In genomic region chr5:37825111-37825600, GRCm38 (mm10) we compare ENCODE assay signal across 12 mouse cellular contexts. TPM values are rescaled to one million over a fixed set of nuclear protein-coding genes. Genes with fewer than 3 reads are reported as not detected.
DNase-seq lines count a peak whose midpoint lies in the region; ATAC-seq and TF ChIP-seq lines count a peak whose summit lies in the region.
"Had no signal": no experiment of that assay in that cellular context is flagged by ENCODE, and none has a peak within 500 bp of the region (broad histone marks: within the 10 kb centered on the region; RNA-seq: fewer than 3 reads in every experiment).

No protein-coding gene starts in this region.

- no peaks in the 10 kb centered on the region for H3K36me3 ChIP-seq in heart, embryonic 11.5 days (ENCODE audit: control insufficient read depth, insufficient read depth, low read length)
- no peaks in the 10 kb centered on the region for H3K36me3 ChIP-seq in midbrain, embryonic 12.5 days
- H3K36me3 ChIP-seq in midbrain, postnatal 0 days (ENCODE audit: insufficient read depth, low read length) = no peaks in the 10 kb centered on the region
- H3K36me3 ChIP-seq in limb, embryonic 12.5 days = no peaks in the 10 kb centered on the region
- H3K36me3 ChIP-seq: forebrain, embryonic 12.5 days; hindbrain, embryonic 15.5 days had no signal

- no peak overlapping the region for H3K4me3 ChIP-seq in heart, embryonic 11.5 days (ENCODE audit: low read depth, low read length)
- H3K4me3 ChIP-seq in midbrain, embryonic 12.5 days = no peak overlapping the region
- H3K4me3 ChIP-seq in midbrain, postnatal 0 days (ENCODE audit: low read depth, low read length) = no peak overlapping the region
- peak overlapping the region; percentile 62 for H3K4me3 ChIP-seq in limb, embryonic 12.5 days (replicated peaks)

- WGBS in heart, embryonic 11.5 days (ENCODE audit: insufficient replicate concordance) = 8% methylated on average over 7 of the region's 7 CpGs
- 3% methylated on average over 7 of the region's 7 CpGs for WGBS in midbrain, embryonic 12.5 days
- 7% methylated on average over 7 of the region's 7 CpGs for WGBS in midbrain, postnatal 0 days
- 2% methylated on average over 7 of the region's 7 CpGs for WGBS in limb, embryonic 12.5 days

- H3K27me3 ChIP-seq in heart, embryonic 11.5 days (ENCODE audit: control insufficient read depth, insufficient read depth, low read length) = peaks cover 90% of the 10 kb centered on the region
- H3K27me3 ChIP-seq in midbrain, embryonic 12.5 days = peaks cover 98% of the 10 kb centered on the region
- H3K27me3 ChIP-seq in midbrain, postnatal 0 days (ENCODE audit: insufficient read depth, low read length) = peaks cover 66% of the 10 kb centered on the region
- peaks cover 90% of the 10 kb centered on the region for H3K27me3 ChIP-seq in limb, embryonic 12.5 days

- TF ChIP-seq CTCF in midbrain, postnatal 0 days (IDR thresholded peaks at IDR 0.05) = no peak

- no peak overlapping the region for H3K27ac ChIP-seq in heart, embryonic 11.5 days (ENCODE audit: low read depth, low read length)
- H3K27ac ChIP-seq in midbrain, embryonic 12.5 days (replicated peaks) = no peak overlapping the region
- no peak overlapping the region for H3K27ac ChIP-seq in midbrain, postnatal 0 days (ENCODE audit: low read depth, low read length)
- peak overlapping the region; percentile 82 for H3K27ac ChIP-seq in limb, embryonic 12.5 days
- H3K27ac ChIP-seq: forebrain, embryonic 12.5 days; gastrocnemius, adult 2 months; hindbrain, embryonic 15.5 days had no signal

- DNase-seq in heart, postnatal 4 days = no peak
- DNase-seq in midbrain, postnatal 0 days (ENCODE audit: low spot score) = no peak
- DNase-seq in ovary, postnatal 36 days (ENCODE audit: low spot score) = no peak
- DNase-seq in liver = no peak

- 0 out of 2 replicates have a peak overlapping the region, but pooled peaks have one; percentile 48 for H3K4me2 ChIP-seq in heart, embryonic 11.5 days
- H3K4me2 ChIP-seq in midbrain, embryonic 12.5 days (replicated peaks) = peak overlapping the region; percentile 3; the same call in 1 of the 2 replicates
- H3K4me2 ChIP-seq in midbrain, postnatal 0 days (ENCODE audit: low read depth, low read length, poor library complexity, severe bottlenecking) = no peak overlapping the region
- peak overlapping the region; percentile 85 for H3K4me2 ChIP-seq in limb, embryonic 12.5 days

- no peak overlapping the region for H3K9ac ChIP-seq in heart, embryonic 11.5 days (ENCODE audit: low read depth, low read length)
- no peak overlapping the region for H3K9ac ChIP-seq in midbrain, embryonic 12.5 days (replicated peaks)
- no peak overlapping the region for H3K9ac ChIP-seq in midbrain, postnatal 0 days (replicated peaks; ENCODE audit: low read length, poor library complexity, severe bottlenecking)
- no peak overlapping the region; the same call in 1 of the 2 replicates for H3K9ac ChIP-seq in limb, embryonic 12.5 days (replicated peaks)
- H3K9ac ChIP-seq: hindbrain, embryonic 15.5 days; liver, postnatal 0 days had no signal

- ATAC-seq in heart, embryonic 11.5 days (replicated peaks; ENCODE audit: insufficient number of reproducible peaks, low FRiP score, low TSS enrichment) = no peak
- no peak for ATAC-seq in midbrain, embryonic 12.5 days (ENCODE audit: low FRiP score, low read depth)
- no peak for ATAC-seq in midbrain, postnatal 0 days (ENCODE audit: low FRiP score)
- no peak for ATAC-seq in limb, embryonic 12.5 days (ENCODE audit: insufficient number of reproducible peaks, insufficient read depth, low FRiP score, low TSS enrichment, low read depth)
- ATAC-seq in activated CD4-positive, CD25-positive, alpha-beta regulatory T cell, adult 4 months = no peak

- peaks cover 14% of the 10 kb centered on the region for H3K4me1 ChIP-seq in heart, embryonic 11.5 days (ENCODE audit: control insufficient read depth, insufficient read depth, low read length)
- H3K4me1 ChIP-seq in midbrain, embryonic 12.5 days = peaks cover 51% of the 10 kb centered on the region
- no peaks in the 10 kb centered on the region for H3K4me1 ChIP-seq in midbrain, postnatal 0 days (ENCODE audit: insufficient read depth, low read length)
- H3K4me1 ChIP-seq in limb, embryonic 12.5 days (replicated peaks) = peaks cover 54% of the 10 kb centered on the region

- H3K9me3 ChIP-seq in heart, embryonic 11.5 days (replicated peaks; ENCODE audit: control insufficient read depth, low read length) = no peaks in the 10 kb centered on the region
- H3K9me3 ChIP-seq in midbrain, embryonic 12.5 days = 0 out of 2 replicates have a peak, but pooled peaks cover 4% of the 10 kb centered on the region
- no peaks in the 10 kb centered on the region for H3K9me3 ChIP-seq in midbrain, postnatal 0 days (ENCODE audit: low read length)
- H3K9me3 ChIP-seq in limb, embryonic 12.5 days = 0 out of 2 replicates have a peak, but pooled peaks cover 5% of the 10 kb centered on the region
- H3K9me3 ChIP-seq: forebrain, embryonic 12.5 days; hindbrain, embryonic 15.5 days had no signal

RNA-seq across cellular contexts. Expression of gene Msx1, which starts 0.8 kb away (rescaled TPM):
- 18.3 and 18.6 TPM in 2 replicates for polyA plus RNA-seq in heart, embryonic 11.5 days (2014; fragmentation: Nextera tagmentation; extraction: Ambion mirVana)
- total RNA-seq in heart, postnatal 4 days (2021) = 1 to 10 TPM; 4.7 to 4.9 TPM
- polyA plus RNA-seq in midbrain, embryonic 12.5 days (2016; fragmentation: Nextera tagmentation; extraction: Ambion mirVana) = 88.4 and 102 TPM in 2 replicates
- total RNA-seq in midbrain, postnatal 0 days (2014; rRNA removed) = 12.2 and 12.3 TPM in 2 replicates
- polyA plus RNA-seq in midbrain, postnatal 0 days (2015; fragmentation: Nextera tagmentation; extraction: Ambion mirVana) = 8.0 and 8.3 TPM in 2 replicates
- polyA plus RNA-seq in limb, embryonic 12.5 days (2016; fragmentation: Nextera tagmentation; extraction: Ambion mirVana) = 462 and 487 TPM in 2 replicates
- polyA plus RNA-seq in activated CD4-positive, CD25-positive, alpha-beta regulatory T cell, adult 4 months (2017; shearing (Covaris generic)) = under 1 TPM in 1 of 2 experiments, not detected in 1; 0.22 TPM
- polyA plus RNA-seq: liver, postnatal 0 days had no signal
